Mouse (Mus musculus) intestine, postnatal 0 days (tissue): Measurements from ENCODE around the gene Vgll3. TPM values are rescaled to one million over a fixed set of nuclear protein-coding genes. Genes with fewer than 3 reads are reported as not detected.

Source experiments
- ATAC-seq: fragments of 200-750 bp; cut with Nextera tagmentation; 2 replicates; pipeline ENCODE4 v1.8.0; 2017; ENCODE audit warnings: mild to moderate bottlenecking, moderate TSS enrichment, moderate library complexity
- H3K27ac ChIP-seq: fragments of 300-500 bp; sonication (generic); 2 replicates; pipeline ENCODE4 v1.5.1; 2014; ENCODE audit warnings: mild to moderate bottlenecking, low read depth, low read length, moderate library complexity
- H3K27me3 ChIP-seq: fragments of 300-500 bp; sonication (generic); replicated peaks from 2 replicates; pipeline ENCODE4 v1.6.1; 2014; ENCODE audit warnings: low read length, mixed read lengths; ENCODE audit not compliant: control insufficient read depth, insufficient read depth
- H3K36me3 ChIP-seq: fragments of 300-500 bp; sonication (generic); 2 replicates; pipeline ENCODE4 v1.6.1; 2014; ENCODE audit warnings: mild to moderate bottlenecking, moderate library complexity; ENCODE audit not compliant: control insufficient read depth, insufficient read depth
- H3K4me1 ChIP-seq: fragments of 300-500 bp; sonication (generic); replicated peaks from 2 replicates; pipeline ENCODE4 v1.6.1; 2014; ENCODE audit warnings: antibody characterized with exemption, low read length, mixed read lengths; ENCODE audit not compliant: control insufficient read depth, insufficient read depth
- H3K4me2 ChIP-seq: fragments of 300-500 bp; sonication (generic); replicated peaks from 2 replicates; pipeline ENCODE4 v1.6.1; 2014; ENCODE audit warnings: low read depth, mild to moderate bottlenecking, moderate library complexity
- H3K4me3 ChIP-seq: fragments of 300-500 bp; sonication (generic); 2 replicates; pipeline ENCODE4 v1.5.1; 2014; ENCODE audit warnings: low read depth, low read length
- H3K9ac ChIP-seq: fragments of 300-500 bp; sonication (generic); 2 replicates; pipeline ENCODE4 v1.6.1; 2014; ENCODE audit warnings: mild to moderate bottlenecking, low read depth, low read length
- H3K9me3 ChIP-seq: fragments of 300-500 bp; sonication (generic); 2 replicates; pipeline ENCODE4 v1.6.1; 2016; ENCODE audit warnings: mixed run types; ENCODE audit not compliant: control insufficient read depth
- CTCF ChIP-seq: sonication (generic); IDR thresholded peaks from 2 replicates; pipeline ENCODE4 v1.5.1; 2016; ENCODE audit warnings: low read depth, mild to moderate bottlenecking, control low read depth, antibody characterized with exemption, moderate library complexity
- WGBS: fragments of 180-500 bp; shearing (Covaris S2); extraction: QIAGEN DNeasy Blood & Tissue Kit; methylation state at CpG from one replicate; pipeline ENCODE4 v1.1.7; 2014; 5-methylcytosine and 5-hydroxymethylcytosine counted together
- polyA plus RNA-seq: library from polyadenylated mRNA; unstranded; fragments of >200 nt; fragmentation: Nextera tagmentation; extraction: Ambion mirVana; gene quantifications from 2 replicates; pipeline ENCODE4 v1.2.1, GENCODE M21; 2015

Gene Vgll3
- 1.9 TPM in 2 replicates for polyA plus RNA-seq

DNA sequence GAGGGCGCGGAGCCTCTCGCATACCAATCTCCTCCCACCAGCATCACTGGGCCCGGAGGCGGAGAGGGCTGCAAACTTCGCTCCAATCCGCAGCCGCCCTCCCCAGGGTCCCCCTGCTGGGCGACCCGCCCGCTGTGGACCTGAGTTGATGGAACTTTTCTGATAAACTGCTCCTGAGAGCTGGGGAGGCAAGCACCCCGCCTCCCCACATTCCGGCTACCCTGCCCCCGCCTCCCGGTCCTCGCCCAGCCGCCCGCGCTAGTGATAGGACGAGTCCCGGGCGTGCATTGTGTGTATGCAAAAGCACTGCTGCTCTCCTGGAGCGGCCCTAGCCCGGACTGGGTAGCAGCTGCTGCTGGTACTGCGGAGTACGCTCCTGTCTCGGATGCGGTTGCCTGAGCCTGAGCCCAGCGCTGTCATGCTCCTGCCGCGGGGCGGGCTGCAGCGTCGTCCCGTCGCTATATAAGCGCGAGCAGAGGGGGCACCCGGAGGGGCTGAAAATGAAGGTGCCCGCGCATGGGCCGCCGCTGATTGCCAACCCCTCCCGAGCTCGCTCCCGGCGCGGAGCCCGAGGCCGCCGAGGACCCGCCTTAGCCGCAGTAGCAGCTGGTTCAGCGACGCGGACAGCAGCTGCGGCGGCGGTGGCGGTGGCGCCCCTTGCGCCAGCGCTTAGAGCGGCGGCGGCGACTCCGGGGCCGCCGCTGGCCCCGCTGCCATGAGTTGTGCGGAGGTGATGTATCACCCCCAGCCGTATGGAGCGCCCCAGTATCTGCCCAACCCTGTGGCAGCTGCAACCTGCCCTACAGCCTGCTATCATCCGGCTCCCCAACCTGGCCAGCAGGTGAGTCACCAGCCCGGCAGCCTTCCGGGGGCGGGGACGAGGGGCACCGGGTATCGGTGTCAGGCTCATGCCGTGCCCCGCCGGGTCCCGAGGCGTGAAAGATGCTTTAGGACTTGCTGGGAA, at the start of gene Vgll3:
Vgll3 (plus strand) TSS at position 340 of the 964 bp plus-strand sequence.
- peak; percentile 81 for ATAC-seq
- H3K4me1 ChIP-seq = no peaks in the 10 kb centered on the region; the same call in 1 of the 2 replicates
- peak within 1 kb of the TSS; percentile 42 for H3K9ac ChIP-seq
- no peaks in the 10 kb centered on the region for H3K27me3 ChIP-seq
- no peaks in the 10 kb centered on the region for H3K36me3 ChIP-seq
- WGBS = under 1% methylated on average over 86 of the region's 86 CpGs
- H3K27ac ChIP-seq = no peak within 1 kb of the TSS
- H3K4me3 ChIP-seq = peak within 1 kb of the TSS; percentile 59
- H3K9me3 ChIP-seq = no peaks in the 10 kb centered on the region
- TF ChIP-seq CTCF = peak; percentile 41
- peak within 1 kb of the TSS; percentile 99 for H3K4me2 ChIP-seq

GRCm38 (mm10) chr16:65765976-65766375, 49.1 kb upstream of the Vgll3 start:
- ATAC-seq = no peak
- Histone ChIP-seq H3K27ac (no peak overlapping the region), H3K36me3 (no peaks in the 10 kb centered on the region), H3K9ac (no peak overlapping the region), H3K9me3 (no peaks in the 10 kb centered on the region), H3K27me3 (no peaks in the 10 kb centered on the region), H3K4me2 (no peak overlapping the region), H3K4me1 (no peaks in the 10 kb centered on the region), H3K4me3 (no peak overlapping the region)
- no peak for TF ChIP-seq CTCF

- 47% methylated on average over 1 of the region's 1 CpGs for WGBS
- Histone ChIP-seq H3K27ac (no peak overlapping the region), H3K4me1 (no peaks in the 10 kb centered on the region), H3K9ac (no peak overlapping the region), H3K36me3 (no peaks in the 10 kb centered on the region), H3K4me3 (no peak overlapping the region), H3K4me2 (no peak overlapping the region), H3K27me3 (no peaks in the 10 kb centered on the region), H3K9me3 (no peaks in the 10 kb centered on the region)
- no peak for ATAC-seq
- peak; percentile 61 for TF ChIP-seq CTCF
These were observed 29.1 kb upstream of the Vgll3 start for GRCm38 (mm10) chr16:65785959-65786358.

GRCm38 (mm10) chr16:65816059-65816458, 1.0 kb downstream of the Vgll3 start:
- no peak for TF ChIP-seq CTCF
- Histone ChIP-seq H3K4me3 (peak overlapping the region; percentile 59), H3K9me3 (no peaks in the 10 kb centered on the region), H3K27me3 (no peaks in the 10 kb centered on the region), H3K4me2 (peak overlapping the region; percentile 99), H3K27ac (no peak overlapping the region), H3K36me3 (no peaks in the 10 kb centered on the region), H3K9ac (no peak overlapping the region), H3K4me1 (no peaks in the 10 kb centered on the region; the same call in 1 of the 2 replicates)
- no peak; the same call in 1 of the 2 replicates for ATAC-seq
- WGBS = 35% methylated on average over 3 of the region's 3 CpGs

GRCm38 (mm10) chr16:65818779-65819178, 3.7 kb downstream of the Vgll3 start:
- no peak overlapping the region for H3K4me2 ChIP-seq
- H3K27ac ChIP-seq = no peak overlapping the region
- H3K9ac ChIP-seq = no peak overlapping the region
- no peaks in the 10 kb centered on the region for H3K27me3 ChIP-seq
- no peaks in the 10 kb centered on the region for H3K9me3 ChIP-seq
- H3K4me3 ChIP-seq = no peak overlapping the region
- no peak for TF ChIP-seq CTCF
- ATAC-seq = no peak
- no peaks in the 10 kb centered on the region; the same call in 1 of the 2 replicates for H3K4me1 ChIP-seq
- 71% methylated on average over 8 of the region's 8 CpGs for WGBS
- no peaks in the 10 kb centered on the region for H3K36me3 ChIP-seq

- Histone ChIP-seq H3K9ac (no peak overlapping the region), H3K36me3 (no peaks in the 10 kb centered on the region), H3K27ac (no peak overlapping the region), H3K9me3 (no peaks in the 10 kb centered on the region), H3K4me3 (no peak overlapping the region), H3K4me2 (no peak overlapping the region), H3K27me3 (no peaks in the 10 kb centered on the region), H3K4me1 (no peaks in the 10 kb centered on the region)
- 54% methylated on average over 2 of the region's 2 CpGs for WGBS
- no peak for TF ChIP-seq CTCF
- no peak for ATAC-seq
These were observed 5.7 kb downstream of the Vgll3 start for GRCm38 (mm10) chr16:65820803-65821202.
